Mouse (Mus musculus): ENCODE results near the gene Lrrc2. TPM values are rescaled to one million over a fixed set of nuclear protein-coding genes. Genes with fewer than 3 reads are reported as not detected.

Lrrc2 gene
- polyA plus RNA-seq, 2 experiments, result 0.04 to 0.08 TPM

DNA sequence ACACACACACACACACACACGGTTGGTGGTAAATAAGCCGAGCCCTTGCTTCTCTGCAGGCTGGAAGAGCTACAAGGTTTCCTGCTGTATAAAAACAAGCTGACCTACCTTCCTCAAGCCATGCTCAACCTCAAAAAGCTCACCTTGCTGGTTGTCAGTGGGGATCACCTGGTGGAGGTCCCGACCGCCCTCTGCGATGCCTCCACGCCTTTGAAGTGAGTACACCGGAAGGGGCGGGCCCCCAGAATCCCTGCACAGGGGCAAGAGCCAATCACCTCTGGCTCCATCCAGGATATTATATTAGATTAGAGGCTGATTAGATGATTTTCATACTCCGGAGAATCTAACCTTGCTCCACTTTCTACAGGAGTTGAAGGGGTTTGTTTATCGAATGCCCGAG is 28.1 kb downstream of the Lrrc2 start:
- 92% methylated on average over 11 of the region's 11 CpGs for WGBS
- no peak for ATAC-seq (ENCODE audit: low FRiP score, low read depth)
- no peak for DNase-seq (ENCODE audit: low spot score)

DNA sequence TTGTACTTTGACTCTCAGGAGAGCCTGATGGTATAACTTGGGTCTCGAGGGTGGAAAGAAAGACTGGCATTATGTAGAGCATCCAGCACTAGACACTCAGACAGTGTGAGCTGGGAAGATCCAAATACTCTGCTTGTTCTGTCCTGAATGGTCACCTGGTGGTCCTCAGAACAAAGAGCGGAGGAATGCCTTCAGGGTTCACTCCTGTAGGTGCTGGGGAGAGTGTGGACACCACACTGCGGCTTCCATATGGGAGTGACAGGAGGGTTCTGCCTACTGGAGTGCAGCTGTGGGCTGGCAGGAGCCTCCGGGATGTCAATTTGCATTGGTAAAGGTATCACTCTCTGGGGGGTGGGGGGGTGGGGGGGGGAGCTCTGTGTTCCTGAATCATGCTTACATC is 31.0 kb downstream of the Lrrc2 start:
- WGBS, result 70% methylated on average over 4 of the region's 4 CpGs
- H3K9me3 ChIP-seq (ENCODE audit: control insufficient read depth, low read length), result no peaks in the 10 kb centered on the region
- H3K4me2 ChIP-seq (replicated peaks; ENCODE audit: low read depth, low read length, severe bottlenecking), result no peak overlapping the region
- DNase-seq (ENCODE audit: low spot score) (no peak), ATAC-seq (ENCODE audit: low FRiP score, low read depth) (no peak)
- H3K27me3 ChIP-seq (ENCODE audit: control insufficient read depth, insufficient read depth, low read length), result no peaks in the 10 kb centered on the region
- no peak for TF ChIP-seq POLR2A (IDR thresholded peaks at IDR 0.05; ENCODE audit: borderline replicate concordance, extremely low read depth, insufficient read depth, insufficient read length)
- H3K4me3 ChIP-seq (replicated peaks; ENCODE audit: low read length), result no peak overlapping the region
- no peak overlapping the region for H3K27ac ChIP-seq (replicated peaks; ENCODE audit: low read depth, low read length)
- H3K4me1 ChIP-seq (ENCODE audit: control insufficient read depth, insufficient read depth, low read length), result no peaks in the 10 kb centered on the region
- H3K9ac ChIP-seq (ENCODE audit: low read depth, low read length, severe bottlenecking), result no peak overlapping the region
- H3K36me3 ChIP-seq (ENCODE audit: control insufficient read depth, insufficient read depth, low read length), result no peaks in the 10 kb centered on the region

More for the DNA sequence above, 28.1 kb downstream of the Lrrc2 start:
- no peaks in the 10 kb centered on the region for H3K4me1 ChIP-seq (ENCODE audit: control insufficient read depth, insufficient read depth, low read length)
- no peak overlapping the region for H3K4me3 ChIP-seq (replicated peaks; ENCODE audit: low read length)
- no peaks in the 10 kb centered on the region for H3K9me3 ChIP-seq (ENCODE audit: control insufficient read depth, low read length)
- no peak for TF ChIP-seq POLR2A (IDR thresholded peaks at IDR 0.05; ENCODE audit: borderline replicate concordance, extremely low read depth, insufficient read depth, insufficient read length)
- no peak overlapping the region for H3K9ac ChIP-seq (ENCODE audit: low read depth, low read length, severe bottlenecking)
- H3K27me3 ChIP-seq (ENCODE audit: control insufficient read depth, insufficient read depth, low read length), result no peaks in the 10 kb centered on the region
- no peak overlapping the region for H3K4me2 ChIP-seq (replicated peaks; ENCODE audit: low read depth, low read length, severe bottlenecking)
- H3K36me3 ChIP-seq (ENCODE audit: control insufficient read depth, insufficient read depth, low read length), result no peaks in the 10 kb centered on the region
- H3K27ac ChIP-seq (replicated peaks; ENCODE audit: low read depth, low read length), result no peak overlapping the region

DNA sequence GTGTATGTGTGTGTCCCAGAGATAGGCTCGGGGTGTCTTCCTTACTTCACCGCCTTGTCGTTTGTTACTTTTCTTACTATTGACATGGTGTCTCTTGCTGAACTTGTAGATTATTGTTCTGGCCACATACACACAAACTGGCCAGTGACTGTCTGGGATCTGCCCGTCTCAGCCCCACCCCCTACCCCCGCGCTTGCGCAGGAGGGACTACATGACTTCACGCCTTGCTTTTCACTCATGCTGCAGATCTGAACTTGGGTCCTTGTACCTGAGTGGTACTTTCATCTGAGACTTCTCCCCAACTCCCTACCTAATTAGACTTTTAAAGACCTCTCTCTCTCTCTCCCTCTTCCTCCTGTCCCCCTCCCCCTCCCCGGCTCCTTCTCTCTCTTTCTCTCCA is 32.8 kb downstream of the Lrrc2 start:
- ATAC-seq (ENCODE audit: low FRiP score, low read depth), result no peak
- WGBS, result 87% methylated on average over 9 of the region's 9 CpGs

DNA sequence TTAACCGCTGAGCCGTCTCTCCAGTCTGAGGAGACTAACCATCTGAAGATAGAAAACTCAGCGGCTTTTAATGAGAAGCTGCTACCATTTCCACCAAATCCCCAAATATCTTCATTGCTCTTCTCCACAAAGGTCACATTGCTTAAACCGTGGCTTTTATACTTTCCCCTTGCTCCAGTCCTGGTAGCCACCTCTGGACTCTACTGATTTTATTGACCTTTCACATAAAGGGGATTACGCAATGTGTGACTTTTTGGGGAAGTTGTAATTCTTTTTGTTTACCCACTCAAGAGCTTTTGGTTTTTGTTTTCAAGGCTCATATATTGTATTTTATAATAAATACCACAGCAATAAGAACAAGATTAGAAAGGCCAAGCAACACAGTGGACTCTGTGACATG is 34.2 kb downstream of the Lrrc2 start:
- H3K9ac ChIP-seq (ENCODE audit: low read depth, low read length, severe bottlenecking), result no peak overlapping the region
- no peaks in the 10 kb centered on the region for H3K36me3 ChIP-seq (ENCODE audit: control insufficient read depth, insufficient read depth, low read length)
- H3K27me3 ChIP-seq (ENCODE audit: control insufficient read depth, insufficient read depth, low read length), result no peaks in the 10 kb centered on the region
- H3K27ac ChIP-seq (replicated peaks; ENCODE audit: low read depth, low read length), result no peak overlapping the region
- DNase-seq (ENCODE audit: low spot score) (no peak), ATAC-seq (ENCODE audit: low FRiP score, low read depth) (no peak)
- no peaks in the 10 kb centered on the region for H3K4me1 ChIP-seq (ENCODE audit: control insufficient read depth, insufficient read depth, low read length)
- 91% methylated on average over 5 of the region's 5 CpGs for WGBS
- H3K4me3 ChIP-seq (replicated peaks; ENCODE audit: low read length), result no peak overlapping the region
- H3K9me3 ChIP-seq (ENCODE audit: control insufficient read depth, low read length), result no peaks in the 10 kb centered on the region
- H3K4me2 ChIP-seq (replicated peaks; ENCODE audit: low read depth, low read length, severe bottlenecking), result no peak overlapping the region
- TF ChIP-seq POLR2A (IDR thresholded peaks at IDR 0.05; ENCODE audit: borderline replicate concordance, extremely low read depth, insufficient read depth, insufficient read length), result no peak

More for the DNA sequence above, 32.8 kb downstream of the Lrrc2 start:
- H3K27ac ChIP-seq (replicated peaks; ENCODE audit: low read depth, low read length), result no peak overlapping the region
- H3K27me3 ChIP-seq (ENCODE audit: control insufficient read depth, insufficient read depth, low read length), result no peaks in the 10 kb centered on the region
- no peak overlapping the region for H3K4me2 ChIP-seq (replicated peaks; ENCODE audit: low read depth, low read length, severe bottlenecking)
- H3K9ac ChIP-seq (ENCODE audit: low read depth, low read length, severe bottlenecking), result no peak overlapping the region
- no peaks in the 10 kb centered on the region for H3K36me3 ChIP-seq (ENCODE audit: control insufficient read depth, insufficient read depth, low read length)
- H3K9me3 ChIP-seq (ENCODE audit: control insufficient read depth, low read length), result no peaks in the 10 kb centered on the region
- H3K4me3 ChIP-seq (replicated peaks; ENCODE audit: low read length), result no peak overlapping the region
- H3K4me1 ChIP-seq (ENCODE audit: control insufficient read depth, insufficient read depth, low read length), result no peaks in the 10 kb centered on the region
- no peak for TF ChIP-seq POLR2A (IDR thresholded peaks at IDR 0.05; ENCODE audit: borderline replicate concordance, extremely low read depth, insufficient read depth, insufficient read length)
- no peak for DNase-seq (ENCODE audit: low spot score)

DNA sequence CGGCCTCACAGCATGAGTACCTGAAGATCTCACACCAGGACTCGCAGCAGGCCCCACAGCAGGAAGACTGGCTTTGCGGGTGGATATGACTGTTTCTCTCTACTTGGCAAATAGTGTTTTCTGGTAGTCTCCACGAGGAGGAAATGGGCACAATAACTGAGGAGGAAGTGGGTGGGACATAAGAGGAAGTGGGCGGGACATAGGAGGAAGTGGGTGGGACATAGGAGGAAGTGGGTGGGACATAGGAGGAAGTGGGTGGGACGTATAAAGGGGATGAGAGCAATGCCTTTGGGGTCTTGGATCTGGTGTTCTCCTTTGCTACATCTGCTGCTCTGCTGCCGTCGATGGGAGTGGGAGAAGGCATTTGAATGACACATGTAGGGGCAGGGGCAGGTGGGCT is 34.6 kb downstream of the Lrrc2 start:
- Histone ChIP-seq H3K27me3 (ENCODE audit: control insufficient read depth, insufficient read depth, low read length) (no peaks in the 10 kb centered on the region), H3K4me2 (replicated peaks; ENCODE audit: low read depth, low read length, severe bottlenecking) (no peak overlapping the region), H3K4me1 (ENCODE audit: control insufficient read depth, insufficient read depth, low read length) (no peaks in the 10 kb centered on the region), H3K4me3 (replicated peaks; ENCODE audit: low read length) (no peak overlapping the region), H3K27ac (replicated peaks; ENCODE audit: low read depth, low read length) (no peak overlapping the region), H3K9me3 (ENCODE audit: control insufficient read depth, low read length) (no peaks in the 10 kb centered on the region), H3K9ac (ENCODE audit: low read depth, low read length, severe bottlenecking) (no peak overlapping the region), H3K36me3 (ENCODE audit: control insufficient read depth, insufficient read depth, low read length) (no peaks in the 10 kb centered on the region)
- no peak for DNase-seq (ENCODE audit: low spot score)
- WGBS, result 89% methylated on average over 8 of the region's 8 CpGs
- ATAC-seq (ENCODE audit: low FRiP score, low read depth), result no peak
- no peak for TF ChIP-seq POLR2A (IDR thresholded peaks at IDR 0.05; ENCODE audit: borderline replicate concordance, extremely low read depth, insufficient read depth, insufficient read length)

DNA sequence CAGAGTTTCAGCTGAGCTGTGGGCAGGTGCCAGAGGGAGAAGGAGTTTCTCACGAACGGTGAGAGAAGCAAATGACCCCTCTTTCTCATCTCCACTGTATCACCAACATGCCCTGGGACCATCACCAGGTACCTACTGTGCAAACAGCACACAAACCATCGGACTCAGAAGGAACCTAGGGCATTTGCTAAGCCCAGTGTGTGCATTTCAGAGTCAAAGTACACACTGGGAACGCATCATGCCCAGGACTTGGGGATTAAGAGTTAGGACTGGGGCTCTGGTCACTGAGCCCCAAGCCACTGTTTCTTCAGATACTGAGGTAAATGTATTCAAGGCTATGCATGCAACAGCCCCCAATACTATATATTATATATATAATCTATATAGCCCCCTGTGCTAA is 36.0 kb downstream of the Lrrc2 start:
- H3K4me2 ChIP-seq (replicated peaks; ENCODE audit: low read depth, low read length, severe bottlenecking), result no peak overlapping the region
- DNase-seq (ENCODE audit: low spot score) (no peak), ATAC-seq (ENCODE audit: low FRiP score, low read depth) (no peak)
- H3K27ac ChIP-seq (replicated peaks; ENCODE audit: low read depth, low read length), result no peak overlapping the region
- H3K9me3 ChIP-seq (ENCODE audit: control insufficient read depth, low read length), result no peaks in the 10 kb centered on the region
- H3K27me3 ChIP-seq (ENCODE audit: control insufficient read depth, insufficient read depth, low read length), result no peaks in the 10 kb centered on the region
- no peaks in the 10 kb centered on the region for H3K36me3 ChIP-seq (ENCODE audit: control insufficient read depth, insufficient read depth, low read length)
- H3K4me1 ChIP-seq (ENCODE audit: control insufficient read depth, insufficient read depth, low read length), result no peaks in the 10 kb centered on the region
- 81% methylated on average over 4 of the region's 4 CpGs for WGBS
- no peak for TF ChIP-seq POLR2A (IDR thresholded peaks at IDR 0.05; ENCODE audit: borderline replicate concordance, extremely low read depth, insufficient read depth, insufficient read length)
- no peak overlapping the region for H3K4me3 ChIP-seq (replicated peaks; ENCODE audit: low read length)
- H3K9ac ChIP-seq (ENCODE audit: low read depth, low read length, severe bottlenecking), result no peak overlapping the region

All from limb, embryonic 14.5 days (tissue).